Mouse (Mus musculus) cortical plate, adult 2 months (tissue): ENCODE measurements around the gene Olfr706.

ENCODE experiments used
- CTCF ChIP-seq: fragments of 200-500 bp; IDR thresholded peaks from 2 replicates; pipeline ENCODE4 v1.5.1; 2011; ENCODE audit warnings: mild to moderate bottlenecking, control low read depth, low read length; ENCODE audit not compliant: insufficient read depth; ENCODE audit errors: extremely low read depth
- POLR2A ChIP-seq: fragments of 200-500 bp; IDR thresholded peaks from 2 replicates; pipeline ENCODE4 v1.6.1; 2011; ENCODE audit warnings: mild to moderate bottlenecking, low read length, control low read depth; ENCODE audit not compliant: insufficient read depth; ENCODE audit errors: extremely low read depth

DNA sequence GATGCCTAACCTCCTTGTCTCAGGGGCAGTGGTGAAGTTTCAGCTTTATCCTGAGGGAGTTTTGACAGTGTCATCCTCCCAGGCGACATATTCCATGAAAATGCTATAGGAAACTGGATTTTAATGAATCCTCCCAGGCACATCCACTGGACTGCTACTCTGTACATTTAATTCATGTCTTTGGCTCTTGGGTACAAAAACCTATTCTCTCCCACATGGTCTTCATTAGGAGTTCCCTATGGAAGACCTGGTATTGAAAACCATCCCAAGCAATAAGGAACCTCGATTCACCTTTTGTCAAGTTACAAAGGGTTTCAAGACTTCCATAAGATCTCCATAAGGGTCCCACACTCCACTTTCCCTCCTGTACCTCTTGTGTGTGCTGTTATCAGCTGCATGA, at the start of gene Olfr706:
- TF ChIP-seq CTCF (no peak), POLR2A (no peak)
